Mouse (Mus musculus) forebrain, embryonic 10.5 days (tissue): ENCODE data around the gene Dnajb2. TPM values are rescaled to one million over a fixed set of nuclear protein-coding genes. Genes with fewer than 3 reads are reported as not detected.

Experiments used
- DNase-seq: peaks from one replicate; pipeline ENCODE4 v3.0.0-alpha.2; 2017; ENCODE audit warnings: low spot score; ENCODE audit errors: extremely low spot score
- H3K27ac ChIP-seq: fragments of 300-500 bp; sonication (generic); 2 replicates; pipeline ENCODE4 v1.5.1; 2016; ENCODE audit warnings: mild to moderate bottlenecking
- H3K27me3 ChIP-seq: fragments of 300-500 bp; sonication (generic); 2 replicates; pipeline ENCODE4 v1.6.1; 2016; ENCODE audit warnings: mild to moderate bottlenecking; ENCODE audit not compliant: poor library complexity, severe bottlenecking
- H3K36me3 ChIP-seq: fragments of 300-500 bp; sonication (generic); replicated peaks from 2 replicates; pipeline ENCODE4 v1.6.1; 2016; ENCODE audit warnings: mild to moderate bottlenecking, moderate library complexity
- H3K4me1 ChIP-seq: fragments of 300-500 bp; sonication (generic); 2 replicates; pipeline ENCODE4 v1.6.1; 2016
- H3K4me3 ChIP-seq: fragments of 300-500 bp; sonication (generic); 2 replicates; pipeline ENCODE4 v1.5.1; 2016; ENCODE audit warnings: mild to moderate bottlenecking, moderate library complexity
- H3K9me3 ChIP-seq: fragments of 300-500 bp; sonication (generic); 2 replicates; pipeline ENCODE4 v1.6.1; 2016; ENCODE audit warnings: mild to moderate bottlenecking, moderate library complexity
- WGBS: fragments of 180-500 bp; shearing (Covaris S2); methylation state at CpG from one replicate; pipeline ENCODE4 v1.1.7; 2016; 5-methylcytosine and 5-hydroxymethylcytosine counted together
- polyA plus RNA-seq: library from polyadenylated mRNA; unstranded; fragments of >200 nt; fragmentation: Nextera tagmentation; extraction: Ambion mirVana; gene quantifications from 2 replicates; pipeline ENCODE4 v1.2.1, GENCODE M21; 2016

The Dnajb2 gene
- 28.0 and 28.6 TPM in 2 replicates for polyA plus RNA-seq

- WGBS, result under 1% methylated on average over 63 of the region's 64 CpGs
- H3K36me3 ChIP-seq, result peaks cover 18% of the 10 kb centered on the region
- peak; percentile 82 for DNase-seq
- peaks cover 30% of the 10 kb centered on the region for H3K4me1 ChIP-seq
- peak within 1 kb of the TSS; percentile 79 for H3K4me3 ChIP-seq
- peaks cover 12% of the 10 kb centered on the region for H3K27me3 ChIP-seq
- no peaks in the 10 kb centered on the region for H3K9me3 ChIP-seq
- peak within 1 kb of the TSS; percentile 91 for H3K27ac ChIP-seq
Observed at GRCm38 (mm10) chr1:75236117-75237050, at the start of gene Dnajb2. Gene Dnajb2, plus strand, starts transcription at chr1:75236406.

- H3K9me3 ChIP-seq, result no peaks in the 10 kb centered on the region
- H3K36me3 ChIP-seq, result peaks cover 49% of the 10 kb centered on the region
- H3K27me3 ChIP-seq, result no peaks in the 10 kb centered on the region
- DNase-seq, result no peak
- H3K4me3 ChIP-seq, result no peak overlapping the region
- peaks cover 17% of the 10 kb centered on the region for H3K4me1 ChIP-seq
- H3K27ac ChIP-seq, result no peak overlapping the region
Observed at GRCm38 (mm10) chr1:75187126-75187525, 49.1 kb upstream of the Dnajb2 start.

DNA sequence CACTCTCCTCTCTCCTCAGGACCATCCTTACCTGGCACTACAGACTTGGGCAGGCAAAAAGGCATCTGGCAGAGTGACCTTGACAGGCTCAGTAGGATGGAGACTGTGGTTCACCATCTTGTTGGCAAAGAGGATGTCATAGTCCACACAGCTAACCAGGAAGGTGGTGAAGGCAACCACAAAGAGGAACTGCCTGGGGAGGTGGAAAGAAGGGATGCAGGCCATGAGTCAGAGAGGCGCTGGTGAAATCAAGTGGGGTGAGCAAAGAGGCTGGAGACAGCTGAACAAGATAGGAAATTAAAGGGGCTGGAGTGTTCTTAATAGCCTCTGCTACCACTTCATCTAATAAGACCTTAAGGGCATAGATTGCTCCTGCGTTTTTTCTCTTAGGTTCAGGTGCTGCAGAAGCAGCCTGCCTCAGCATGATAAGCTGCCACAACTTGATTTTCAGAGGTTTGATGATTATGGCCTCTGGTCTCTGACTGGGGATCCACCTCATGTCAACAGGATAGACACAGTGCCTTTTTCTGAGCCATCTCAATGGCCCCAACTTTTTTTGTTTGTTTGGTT, 48.2 kb upstream of the Dnajb2 start:
- H3K9me3 ChIP-seq, result no peaks in the 10 kb centered on the region
- H3K27ac ChIP-seq, result no peak overlapping the region
- H3K4me3 ChIP-seq, result no peak overlapping the region
- 82% methylated on average over 2 of the region's 2 CpGs for WGBS
- DNase-seq, result no peak
- H3K27me3 ChIP-seq, result no peaks in the 10 kb centered on the region
- peaks cover 40% of the 10 kb centered on the region for H3K36me3 ChIP-seq
- peaks cover 23% of the 10 kb centered on the region for H3K4me1 ChIP-seq

DNA sequence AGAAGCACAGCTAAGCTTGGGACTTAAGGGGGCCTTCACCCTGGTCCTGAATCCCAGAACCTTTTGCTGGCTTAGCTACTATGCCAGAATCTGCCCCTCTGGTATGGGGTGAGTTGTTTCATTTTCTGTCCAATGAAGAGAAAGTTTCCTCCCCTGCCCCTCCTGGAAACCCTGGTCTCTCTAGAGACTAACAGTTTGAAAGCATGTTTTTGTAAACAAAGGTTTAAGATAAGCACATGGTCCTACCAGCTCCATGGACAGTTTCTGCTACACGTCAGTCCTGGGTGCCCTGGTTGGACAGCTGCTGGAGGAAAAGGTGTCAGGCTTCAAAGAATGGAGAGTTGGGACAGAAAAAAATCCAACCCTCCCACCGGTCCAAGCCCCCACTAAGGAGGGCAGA, 45.6 kb upstream of the Dnajb2 start:
- Histone ChIP-seq H3K27me3 (no peaks in the 10 kb centered on the region), H3K36me3 (peaks cover 34% of the 10 kb centered on the region), H3K9me3 (no peaks in the 10 kb centered on the region), H3K4me3 (peak overlapping the region; percentile 76), H3K27ac (no peak overlapping the region), H3K4me1 (peaks cover 30% of the 10 kb centered on the region)
- 75% methylated on average over 2 of the region's 2 CpGs for WGBS
- DNase-seq, result no peak

DNA sequence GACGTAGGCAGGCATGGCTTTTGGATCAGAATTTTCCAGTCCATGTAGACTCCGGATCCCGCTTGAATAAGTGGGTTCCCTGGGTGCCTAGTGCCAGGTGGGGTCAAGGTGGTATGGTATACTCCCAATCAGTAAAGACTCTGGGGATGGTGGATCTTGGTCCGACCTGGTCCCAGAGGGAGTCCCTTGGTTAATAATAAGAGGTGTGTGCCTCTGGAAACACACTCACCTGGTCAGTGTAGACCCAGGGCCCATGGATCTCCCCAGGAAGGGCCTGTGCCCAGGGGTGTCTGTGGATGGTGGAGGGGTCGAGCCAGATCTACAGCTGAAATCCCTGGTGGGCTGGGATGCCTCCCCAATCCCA, 45.0 kb upstream of the Dnajb2 start:
- Histone ChIP-seq H3K36me3 (peaks cover 34% of the 10 kb centered on the region), H3K4me3 (peak overlapping the region; percentile 76), H3K27me3 (no peaks in the 10 kb centered on the region), H3K4me1 (peaks cover 30% of the 10 kb centered on the region), H3K9me3 (no peaks in the 10 kb centered on the region), H3K27ac (peak overlapping the region; percentile 89)
- 40% methylated on average over 5 of the region's 5 CpGs for WGBS
- DNase-seq, result no peak

GRCm38 (mm10) chr1:75191622-75192402, 44.4 kb upstream of the Dnajb2 start, which contains the start of the genes Ankzf1 and Atg9a:
Gene Ankzf1, plus strand, starts transcription at chr1:75192151.
Gene Atg9a, minus strand, starts transcription at chr1:75192196.
- Histone ChIP-seq H3K27me3 (no peaks in the 10 kb centered on the region), H3K4me1 (peaks cover 30% of the 10 kb centered on the region), H3K4me3 (peak within 1 kb of the TSS; percentile 76), H3K36me3 (peaks cover 34% of the 10 kb centered on the region), H3K27ac (peak within 1 kb of the TSS; percentile 89), H3K9me3 (no peaks in the 10 kb centered on the region)
- under 1% methylated on average over 56 of the region's 56 CpGs for WGBS
- peak; percentile 96 for DNase-seq

DNA sequence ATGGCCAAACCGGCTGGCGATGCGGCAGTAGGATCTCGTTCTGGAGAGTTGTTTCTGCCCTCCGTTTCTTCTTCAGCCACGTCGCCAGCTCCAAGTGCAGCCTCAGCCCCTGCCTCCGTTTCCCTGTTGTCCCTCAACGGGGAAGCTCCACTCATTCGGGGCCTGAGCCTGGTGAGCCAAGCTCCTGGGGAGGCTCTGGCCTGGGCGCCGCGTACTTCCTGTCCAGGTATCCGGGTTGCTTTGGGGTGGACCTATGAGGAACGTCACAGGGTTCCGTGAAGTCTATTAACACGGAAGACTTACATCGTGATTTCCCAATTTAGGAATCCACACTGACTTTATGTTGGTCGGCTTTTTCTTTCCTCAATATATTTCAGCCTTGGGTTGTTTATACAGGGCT, 43.8 kb upstream of the Dnajb2 start:
- DNase-seq, result no peak
- WGBS, result under 1% methylated on average over 19 of the region's 19 CpGs
- no peaks in the 10 kb centered on the region for H3K27me3 ChIP-seq

DNA sequence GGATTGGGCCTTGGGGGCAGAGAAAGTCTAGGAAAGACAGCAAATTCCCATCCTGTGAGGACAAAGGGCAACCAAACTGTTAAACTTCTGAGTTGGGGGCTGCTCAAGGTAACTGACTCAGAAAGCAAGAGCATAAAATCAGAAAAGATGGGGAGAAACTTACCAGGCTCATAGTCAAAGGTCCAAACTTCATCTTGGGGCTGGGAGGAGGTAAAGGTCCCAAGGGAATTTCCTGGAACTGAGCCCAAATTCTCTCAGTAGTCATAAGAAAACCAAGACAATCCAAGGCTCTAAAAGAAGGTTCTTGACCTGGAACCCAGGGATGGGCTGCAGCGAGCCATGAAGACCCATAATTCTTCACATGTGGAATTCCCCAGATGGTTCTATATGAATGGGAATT, 35.0 kb upstream of the Dnajb2 start:
- no peak overlapping the region for H3K27ac ChIP-seq

More for the DNA sequence above, 43.8 kb upstream of the Dnajb2 start:
- Histone ChIP-seq H3K27ac (peak overlapping the region; percentile 89), H3K4me1 (peaks cover 30% of the 10 kb centered on the region), H3K9me3 (no peaks in the 10 kb centered on the region), H3K4me3 (peak overlapping the region; percentile 76), H3K36me3 (peaks cover 34% of the 10 kb centered on the region)

DNA sequence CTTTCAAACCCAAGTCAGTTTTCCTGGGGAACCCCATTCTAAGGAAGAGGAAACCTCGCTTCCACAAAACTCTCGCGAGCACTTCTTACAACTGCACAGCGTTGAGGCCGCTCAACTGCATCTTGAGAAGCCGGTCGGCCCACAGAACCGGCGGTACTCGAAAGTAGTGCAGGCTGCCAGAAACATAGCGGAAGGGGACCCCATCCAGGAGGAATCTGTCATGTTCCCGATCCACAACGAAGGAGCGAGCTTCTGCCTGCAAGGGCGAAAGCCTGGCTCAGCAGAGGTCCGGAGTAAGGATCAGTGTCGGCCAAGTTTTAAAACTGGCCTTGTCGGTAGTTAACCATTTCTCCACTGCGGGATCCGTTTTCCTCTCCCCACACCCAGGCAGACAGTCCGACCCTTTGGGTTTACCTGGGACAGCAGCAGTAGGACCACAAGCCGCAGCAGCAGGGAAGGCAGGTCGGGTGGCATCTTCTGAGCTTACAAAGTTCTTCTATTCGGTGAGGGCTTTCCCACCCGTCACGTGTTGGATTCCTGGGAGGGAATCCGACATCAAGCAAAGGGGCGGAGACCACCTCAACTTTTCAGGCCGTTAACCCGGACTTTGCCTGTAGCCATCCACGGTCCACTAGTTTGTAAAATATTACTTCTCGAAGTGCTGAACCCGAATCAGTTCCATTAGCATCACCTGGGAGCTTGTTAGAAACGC, 27.1 kb upstream of the Dnajb2 start:
- H3K4me1 ChIP-seq, result peaks cover 44% of the 10 kb centered on the region
- H3K27ac ChIP-seq, result peak overlapping the region; percentile 67
- peaks cover 25% of the 10 kb centered on the region for H3K36me3 ChIP-seq
- DNase-seq, result peak; percentile 26
- peak overlapping the region; percentile 97 for H3K4me3 ChIP-seq
- H3K27me3 ChIP-seq, result peaks cover 14% of the 10 kb centered on the region; the same call in 1 of the 2 replicates
- WGBS, result 14% methylated on average over 34 of the region's 34 CpGs
- no peaks in the 10 kb centered on the region for H3K9me3 ChIP-seq

More for the DNA sequence above, 35.0 kb upstream of the Dnajb2 start:
- no peaks in the 10 kb centered on the region for H3K27me3 ChIP-seq
- H3K9me3 ChIP-seq, result no peaks in the 10 kb centered on the region
- H3K4me3 ChIP-seq, result no peak overlapping the region
- peaks cover 40% of the 10 kb centered on the region for H3K36me3 ChIP-seq
- DNase-seq, result no peak
- H3K4me1 ChIP-seq, result no peaks in the 10 kb centered on the region
- 94% methylated on average over 1 of the region's 1 CpGs for WGBS

DNA sequence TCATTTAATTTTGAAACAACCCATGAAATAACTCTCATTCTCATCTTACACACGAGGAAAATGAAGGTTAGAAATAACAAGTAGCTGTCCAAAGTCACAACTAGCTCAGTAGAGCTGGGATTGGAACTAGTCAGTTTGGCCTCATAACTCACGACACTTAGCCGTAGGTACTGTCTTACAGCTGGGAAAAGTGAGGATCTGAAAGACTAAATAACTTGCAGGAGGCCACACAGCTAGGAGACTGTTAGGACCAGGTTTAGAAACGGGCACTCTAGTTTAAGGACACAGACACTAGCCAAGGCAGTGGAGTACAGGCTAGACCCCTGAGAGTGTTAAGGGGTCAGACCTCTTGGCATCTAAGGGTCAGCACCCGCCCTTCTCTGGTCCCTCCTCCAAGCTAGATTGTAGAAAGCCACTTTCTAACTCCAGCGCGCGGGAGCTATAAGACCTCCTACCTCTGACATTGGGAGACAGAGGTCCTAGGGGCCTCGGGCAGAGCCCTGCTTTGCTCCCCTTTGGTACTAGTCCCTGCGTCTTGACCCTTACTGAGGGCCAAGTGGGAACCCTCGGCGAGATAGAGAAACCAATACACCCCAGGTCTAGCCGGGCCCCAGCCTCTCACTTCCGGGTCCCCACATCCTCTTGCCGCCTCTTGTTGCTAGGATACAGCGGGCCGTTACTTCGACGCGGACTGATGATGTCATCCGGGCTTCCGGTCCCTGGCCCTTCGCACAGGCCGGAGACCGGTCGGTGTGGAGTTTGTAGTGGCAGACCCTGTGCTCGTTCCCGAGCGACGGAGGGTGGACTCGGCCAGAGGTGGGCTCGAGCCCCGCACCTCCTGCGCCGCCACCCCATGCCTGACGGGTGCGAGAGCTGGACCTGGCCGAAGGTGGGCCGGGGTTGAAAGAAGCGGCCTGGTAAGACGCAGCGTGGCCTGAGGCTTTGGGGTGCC, 25.8 kb upstream of the Dnajb2 start, which contains the start of the genes Glb1l and Stk16:
Gene Glb1l (minus strand): TSS at position 678 of the 952 bp plus-strand sequence.
Gene Stk16 (plus strand): TSS at position 703 of the 952 bp plus-strand sequence.
- peak within 1 kb of the TSS; percentile 93 for H3K27ac ChIP-seq
- peak; percentile 98 for DNase-seq
- WGBS, result 7% methylated on average over 42 of the region's 42 CpGs

DNA sequence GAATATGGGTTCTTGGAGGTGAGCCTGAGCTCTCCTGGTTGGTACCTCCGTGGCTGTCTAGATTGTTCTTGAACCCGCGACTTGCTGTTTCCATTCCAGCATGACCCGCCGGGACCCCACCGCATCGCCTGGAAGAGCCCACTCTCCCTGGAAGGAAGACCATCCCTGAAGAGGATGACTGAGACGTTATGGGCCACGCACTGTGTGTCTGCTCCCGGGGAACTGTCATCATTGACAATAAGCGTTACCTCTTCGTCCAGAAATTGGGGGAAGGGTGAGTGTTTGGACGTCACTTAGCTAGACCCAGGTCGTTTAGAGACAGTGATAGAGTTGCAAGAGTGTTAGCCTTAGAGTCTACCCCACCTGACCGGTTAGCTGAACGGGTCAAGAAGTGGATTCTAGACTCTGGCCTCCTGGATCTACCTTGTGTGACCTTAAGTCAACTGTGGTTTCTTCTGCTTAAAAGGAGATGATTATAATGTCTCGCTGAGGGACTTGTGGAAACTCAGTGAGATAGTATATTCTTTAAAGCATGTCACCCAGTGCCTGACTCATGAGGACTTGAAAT, 25.0 kb upstream of the Dnajb2 start:
- WGBS, result 17% methylated on average over 17 of the region's 17 CpGs
- DNase-seq, result no peak
- Histone ChIP-seq H3K27ac (peak overlapping the region; percentile 93), H3K4me1 (peaks cover 44% of the 10 kb centered on the region), H3K9me3 (no peaks in the 10 kb centered on the region), H3K27me3 (peaks cover 21% of the 10 kb centered on the region), H3K36me3 (peaks cover 46% of the 10 kb centered on the region), H3K4me3 (peak overlapping the region; percentile 97)

More for the DNA sequence above, 25.8 kb upstream of the Dnajb2 start, which contains the start of the genes Glb1l and Stk16:
- peaks cover 14% of the 10 kb centered on the region; the same call in 1 of the 2 replicates for H3K27me3 ChIP-seq
- peak within 1 kb of the TSS; percentile 97 for H3K4me3 ChIP-seq
- H3K36me3 ChIP-seq, result peaks cover 38% of the 10 kb centered on the region
- H3K4me1 ChIP-seq, result peaks cover 44% of the 10 kb centered on the region
- no peaks in the 10 kb centered on the region for H3K9me3 ChIP-seq
